Mouse (Mus musculus) neural tube, embryonic 15.5 days (tissue): ENCODE measurements around the gene Olfr398. TPM values are rescaled to one million over a fixed set of nuclear protein-coding genes. Genes with fewer than 3 reads are reported as not detected.

Source experiments
- ATAC-seq: fragments of 200-750 bp; cut with Nextera tagmentation; 2 replicates; pipeline ENCODE4 v1.8.0; 2017; ENCODE audit warnings: mild to moderate bottlenecking, moderate TSS enrichment, moderate library complexity; ENCODE audit not compliant: low FRiP score
- H3K27ac ChIP-seq: fragments of 300-500 bp; sonication (generic); replicated peaks from 2 replicates; pipeline ENCODE4 v1.5.1; 2015; ENCODE audit warnings: mild to moderate bottlenecking, inconsistent platforms
- H3K27me3 ChIP-seq: fragments of 300-500 bp; sonication (generic); replicated peaks from 2 replicates; pipeline ENCODE4 v1.6.1; 2015; ENCODE audit warnings: inconsistent platforms
- H3K36me3 ChIP-seq: fragments of 300-500 bp; sonication (generic); 2 replicates; pipeline ENCODE4 v1.6.1; 2015; ENCODE audit warnings: inconsistent platforms
- H3K4me1 ChIP-seq: fragments of 300-500 bp; sonication (generic); 2 replicates; pipeline ENCODE4 v1.6.1; 2015; ENCODE audit warnings: inconsistent platforms
- H3K4me2 ChIP-seq: fragments of 300-500 bp; sonication (generic); 2 replicates; pipeline ENCODE4 v1.6.1; 2015; ENCODE audit warnings: inconsistent platforms, mild to moderate bottlenecking, moderate library complexity
- H3K4me3 ChIP-seq: fragments of 300-500 bp; sonication (generic); replicated peaks from 2 replicates; pipeline ENCODE4 v1.5.1; 2015; ENCODE audit warnings: mild to moderate bottlenecking, inconsistent platforms
- H3K9ac ChIP-seq: fragments of 300-500 bp; sonication (generic); replicated peaks from 2 replicates; pipeline ENCODE4 v1.6.1; 2015; ENCODE audit warnings: mild to moderate bottlenecking, inconsistent platforms
- H3K9me3 ChIP-seq: fragments of 300-500 bp; sonication (generic); replicated peaks from 2 replicates; pipeline ENCODE4 v1.6.1; 2016; ENCODE audit warnings: inconsistent platforms
- WGBS: fragments of 180-500 bp; shearing (Covaris S2); methylation state at CpG from one replicate; pipeline ENCODE4 v1.1.7; 2015; ENCODE audit warnings: mixed read lengths; 5-methylcytosine and 5-hydroxymethylcytosine counted together
- polyA plus RNA-seq: library from polyadenylated mRNA; unstranded; fragments of >200 nt; fragmentation: Nextera tagmentation; extraction: Ambion mirVana; gene quantifications from 2 replicates; pipeline ENCODE4 v1.2.1, GENCODE M21; 2015

The Olfr398 gene
- not detected in 2 replicates for polyA plus RNA-seq

DNA sequence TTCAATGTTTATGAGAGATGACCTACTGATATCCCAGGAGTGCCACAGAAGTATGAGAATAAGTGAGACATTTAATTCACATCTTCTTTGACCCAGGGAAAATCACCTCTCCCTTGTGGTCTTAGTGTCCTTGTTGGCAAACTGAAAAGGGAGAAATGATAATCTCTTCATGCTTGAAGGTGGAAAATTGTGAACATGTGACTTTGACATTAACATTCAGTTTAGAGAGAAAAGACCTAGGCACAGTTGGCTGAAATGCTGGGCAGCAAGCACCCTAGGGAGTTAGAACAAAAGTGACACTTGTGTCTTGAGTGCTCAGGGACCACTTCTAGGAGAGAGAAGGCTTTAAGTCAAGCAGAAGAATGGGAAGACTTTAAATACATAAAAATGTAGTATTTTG lies at the start of gene Olfr398:
Gene Olfr398, minus strand, starts transcription at position 101 of the 400 bp plus-strand sequence.
- H3K9me3 ChIP-seq, result 0 out of 2 replicates have a peak, but pooled peaks cover 10% of the 10 kb centered on the region
- H3K36me3 ChIP-seq, result no peaks in the 10 kb centered on the region
- no peaks in the 10 kb centered on the region for H3K4me1 ChIP-seq
- ATAC-seq, result no peak
- no peak within 1 kb of the TSS for H3K4me3 ChIP-seq
- H3K27ac ChIP-seq, result no peak within 1 kb of the TSS
- no peak within 1 kb of the TSS for H3K9ac ChIP-seq
- no peaks in the 10 kb centered on the region for H3K27me3 ChIP-seq
- H3K4me2 ChIP-seq, result no peak within 1 kb of the TSS

- H3K36me3 ChIP-seq, result no peaks in the 10 kb centered on the region
- no peak overlapping the region for H3K4me2 ChIP-seq
- no peak overlapping the region for H3K27ac ChIP-seq
- no peaks in the 10 kb centered on the region for H3K4me1 ChIP-seq
- no peak overlapping the region for H3K9ac ChIP-seq
- H3K4me3 ChIP-seq, result no peak overlapping the region
- no peaks in the 10 kb centered on the region for H3K27me3 ChIP-seq
- no peak for ATAC-seq
- 0 out of 2 replicates have a peak, but pooled peaks cover 10% of the 10 kb centered on the region for H3K9me3 ChIP-seq
Observed at GRCm38 (mm10) chr11:73993115-73993514, 2.9 kb upstream of the Olfr398 start.

- Histone ChIP-seq H3K27ac (no peak within 1 kb of the TSS), H3K4me1 (no peaks in the 10 kb centered on the region), H3K9me3 (peaks cover 11% of the 10 kb centered on the region; the same call in 1 of the 2 replicates), H3K4me2 (no peak within 1 kb of the TSS), H3K9ac (no peak within 1 kb of the TSS), H3K27me3 (no peaks in the 10 kb centered on the region), H3K4me3 (no peak within 1 kb of the TSS), H3K36me3 (no peaks in the 10 kb centered on the region)
- ATAC-seq, result no peak
- 77% methylated on average over 1 of the region's 1 CpGs for WGBS
Observed at GRCm38 (mm10) chr11:73960517-73960916, 29.7 kb downstream of the Olfr398 start, which contains the start of gene Olfr397. Gene Olfr397 (plus strand): TSS chr11:73960817.

DNA sequence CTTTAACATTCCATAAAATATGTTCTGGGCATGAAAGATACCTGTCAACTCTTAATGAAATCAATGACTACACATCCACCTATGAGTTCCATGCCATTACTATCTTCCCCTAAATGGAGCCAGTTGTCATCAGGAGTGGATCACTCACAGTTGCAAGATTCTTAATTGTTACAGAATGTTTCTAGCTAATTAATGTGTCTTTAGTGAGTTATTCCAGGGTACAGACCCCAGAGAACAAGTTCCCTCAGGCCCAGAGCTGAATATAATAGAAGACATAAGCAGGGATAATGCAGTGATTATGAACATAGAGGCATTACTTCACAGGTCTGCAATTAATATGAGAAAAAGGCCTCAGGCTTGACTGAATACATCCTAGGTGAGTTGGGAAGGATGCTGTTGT lies 53.8 kb downstream of the Olfr398 start, which contains the start of gene Olfr23:
Gene Olfr23, plus strand, starts transcription at position 301 of the 400 bp plus-strand sequence.
- H3K4me3 ChIP-seq, result no peak within 1 kb of the TSS
- no peak within 1 kb of the TSS for H3K27ac ChIP-seq
- no peaks in the 10 kb centered on the region for H3K4me1 ChIP-seq
- H3K9me3 ChIP-seq, result 0 out of 2 replicates have a peak, but pooled peaks cover 6% of the 10 kb centered on the region
- ATAC-seq, result no peak
- H3K36me3 ChIP-seq, result no peaks in the 10 kb centered on the region
- no peak within 1 kb of the TSS for H3K4me2 ChIP-seq
- no peak within 1 kb of the TSS for H3K9ac ChIP-seq
- H3K27me3 ChIP-seq, result no peaks in the 10 kb centered on the region

Other genes starting within 250 kb of the Olfr398 start
- gene Olfr389, start 209.7 kb downstream of the Olfr398 start, polyA plus RNA-seq, result not detected in 2 replicates
- gene Olfr390, start 207.4 kb downstream of the Olfr398 start, polyA plus RNA-seq, result not detected in 2 replicates
- not detected in 2 replicates for gene Olfr391-ps, start 187.4 kb downstream of the Olfr398 start, polyA plus RNA-seq
- gene Olfr392, start 173.4 kb downstream of the Olfr398 start, polyA plus RNA-seq, result not detected in 2 replicates
- not detected in 2 replicates for gene Olfr393, start 139.0 kb downstream of the Olfr398 start, polyA plus RNA-seq
- not detected in 2 replicates for gene Olfr394, start 99.6 kb downstream of the Olfr398 start, polyA plus RNA-seq
- gene Olfr395, start 81.1 kb downstream of the Olfr398 start, polyA plus RNA-seq, result not detected in 2 replicates
- not detected in 2 replicates for gene Olfr23, start 53.7 kb downstream of the Olfr398 start, polyA plus RNA-seq
- gene Olfr397, start 29.6 kb downstream of the Olfr398 start, polyA plus RNA-seq, result not detected in 2 replicates
- not detected in 2 replicates for gene Olfr139, start 66.1 kb upstream of the Olfr398 start, polyA plus RNA-seq
- not detected in 2 replicates for gene Olfr399, start 66.2 kb upstream of the Olfr398 start, polyA plus RNA-seq
- not detected in 2 replicates for gene Zfp616, start 79.5 kb upstream of the Olfr398 start, polyA plus RNA-seq
- gene Olfr401, start 123.3 kb upstream of the Olfr398 start, polyA plus RNA-seq, result not detected in 2 replicates
- not detected in 2 replicates for gene Olfr402, start 163.1 kb upstream of the Olfr398 start, polyA plus RNA-seq
- gene Olfr403, start 195.8 kb upstream of the Olfr398 start, polyA plus RNA-seq, result not detected in 2 replicates
- not detected in 2 replicates for gene Olfr43, start 221.0 kb upstream of the Olfr398 start, polyA plus RNA-seq